ENCODE assay signal across 1 mouse cellular context in genomic region chr8:84706610-84707266, GRCm38 (mm10).
TF ChIP-seq lines count a peak whose summit lies in the region.

No protein-coding gene starts in this region.

TF ChIP-seq in CH12.LX, 34 proteins besides CTCF, POLR2A, EP300 and RAD21:
- TF ChIP-seq IRF4 (IDR thresholded peaks at IDR 0.05; ENCODE audit: low read depth, low read length) (peak; percentile 4; the same call in 1 of the 2 replicates), CHD2 (IDR thresholded peaks at IDR 0.05; ENCODE audit: low read length) (peak; percentile 42; the same call in 1 of the 2 replicates), USF1 (IDR thresholded peaks at IDR 0.05; ENCODE audit: low read depth, low read length) (0 out of 2 replicates have a peak, but pooled peaks have one; percentile 11), USF2 (conservative IDR thresholded peaks at IDR 0.05; ENCODE audit: low read depth, low read length) (no peak), ZNF384 (IDR thresholded peaks at IDR 0.05; ENCODE audit: low read depth, low read length) (no peak), MEF2A (IDR thresholded peaks at IDR 0.05; ENCODE audit: borderline replicate concordance, low read depth, low read length) (0 out of 2 replicates have a peak, but pooled peaks have one; percentile 10), UBTF (IDR thresholded peaks at IDR 0.05; ENCODE audit: low read depth, low read length) (no peak; the same call in 1 of the 2 replicates), E2F4 (IDR thresholded peaks at IDR 0.05; ENCODE audit: insufficient replicate concordance, low read depth, low read length) (no peak), MXI1 (IDR thresholded peaks at IDR 0.05; ENCODE audit: low read depth, low read length) (peak; percentile 85), ZMIZ1 (IDR thresholded peaks at IDR 0.05; ENCODE audit: low read depth, low read length) (no peak), MAX (IDR thresholded peaks at IDR 0.05; ENCODE audit: low read length) (peak; percentile 56), TCF12 (IDR thresholded peaks at IDR 0.05; ENCODE audit: low read depth, low read length) (0 out of 2 replicates have a peak, but pooled peaks have one; percentile 11)
